Mouse (Mus musculus): ENCODE results near the gene Mkln1. TPM values are rescaled to one million over a fixed set of nuclear protein-coding genes. Genes with fewer than 3 reads are reported as not detected.

The Mkln1 gene
- total RNA-seq (2021): 100 to 1,000 TPM; 109 to 112 TPM
- long read RNA-seq, experiment 1, full-length matches to known transcripts: 75 of 86 reads
- long read RNA-seq, experiment 1, partial matches to known transcripts: 1 of 86 reads
- long read RNA-seq, experiment 1, other reads (novel, unspliced or antisense): 10 of 86 reads
- long read RNA-seq, experiment 2, full-length matches to known transcripts: 67 of 79 reads
- long read RNA-seq, experiment 2, partial matches to known transcripts: 0 of 79 reads
- long read RNA-seq, experiment 2, other reads (novel, unspliced or antisense): 12 of 79 reads

- intact Hi-C loops (cut with DNase I; ENCODE audit: low total_unique reads): loop anchor here (10.0 kb wide), 1 partner anchor 204 kb away; no protein-coding TSS in a partner anchor
- peak; percentile 93 for DNase-seq
Measured at GRCm38 (mm10) chr6:31398431-31399205, at the start of gene Mkln1. Gene Mkln1, plus strand, starts transcription at chr6:31398735.

GRCm38 (mm10) chr6:31356444-31357191 is 41.9 kb upstream of the Mkln1 start:
- peak; percentile 23 for DNase-seq
- intact Hi-C loops (cut with DNase I; ENCODE audit: low total_unique reads): no loop called here

- DNase-seq: peak; percentile 36
- intact Hi-C loops (cut with DNase I; ENCODE audit: low total_unique reads): no loop called here
Measured at GRCm38 (mm10) chr6:31357286-31357685, 41.2 kb upstream of the Mkln1 start.

GRCm38 (mm10) chr6:31362617-31363016 is 35.9 kb upstream of the Mkln1 start:
- intact Hi-C loops (cut with DNase I; ENCODE audit: low total_unique reads): no loop called here
- DNase-seq: no peak

GRCm38 (mm10) chr6:31364399-31364798 is 34.1 kb upstream of the Mkln1 start:
- intact Hi-C loops (cut with DNase I; ENCODE audit: low total_unique reads): no loop called here
- no peak for DNase-seq

GRCm38 (mm10) chr6:31367947-31368346 is 30.6 kb upstream of the Mkln1 start:
- DNase-seq: no peak
- intact Hi-C loops (cut with DNase I; ENCODE audit: low total_unique reads): no loop called here

GRCm38 (mm10) chr6:31368559-31368958 is 30.0 kb upstream of the Mkln1 start:
- intact Hi-C loops (cut with DNase I; ENCODE audit: low total_unique reads): no loop called here

GRCm38 (mm10) chr6:31369875-31370274 is 28.7 kb upstream of the Mkln1 start:
- DNase-seq: peak; percentile 58
- intact Hi-C loops (cut with DNase I; ENCODE audit: low total_unique reads): no loop called here

More at GRCm38 (mm10) chr6:31368559-31368958, 30.0 kb upstream of the Mkln1 start:
- no peak for DNase-seq

GRCm38 (mm10) chr6:31370550-31371061 is 27.9 kb upstream of the Mkln1 start:
- peak; percentile 19 for DNase-seq
- intact Hi-C loops (cut with DNase I; ENCODE audit: low total_unique reads): no loop called here

- intact Hi-C loops (cut with DNase I; ENCODE audit: low total_unique reads): no loop called here
- DNase-seq: peak; percentile 24
Measured at GRCm38 (mm10) chr6:31371140-31371539, 27.4 kb upstream of the Mkln1 start.

- DNase-seq: no peak
- intact Hi-C loops (cut with DNase I; ENCODE audit: low total_unique reads): no loop called here
Measured at GRCm38 (mm10) chr6:31372620-31373019, 25.9 kb upstream of the Mkln1 start.

GRCm38 (mm10) chr6:31373084-31373673 is 25.4 kb upstream of the Mkln1 start:
- intact Hi-C loops (cut with DNase I; ENCODE audit: low total_unique reads): no loop called here
- no peak for DNase-seq

GRCm38 (mm10) chr6:31382989-31383388 is 15.5 kb upstream of the Mkln1 start:
- no peak for DNase-seq
- intact Hi-C loops (cut with DNase I; ENCODE audit: low total_unique reads): no loop called here

GRCm38 (mm10) chr6:31384794-31385193 is 13.7 kb upstream of the Mkln1 start:
- intact Hi-C loops (cut with DNase I; ENCODE audit: low total_unique reads): no loop called here
- DNase-seq: no peak

- intact Hi-C loops (cut with DNase I; ENCODE audit: low total_unique reads): no loop called here
- DNase-seq: no peak
Measured at GRCm38 (mm10) chr6:31385281-31386145, 13.0 kb upstream of the Mkln1 start.

GRCm38 (mm10) chr6:31389716-31390115 is 8.8 kb upstream of the Mkln1 start:
- intact Hi-C loops (cut with DNase I; ENCODE audit: low total_unique reads): loop anchor here (10.0 kb wide), 1 partner anchor 195 kb away; no protein-coding TSS in a partner anchor

GRCm38 (mm10) chr6:31390243-31390981 is 8.1 kb upstream of the Mkln1 start:
- intact Hi-C loops (cut with DNase I; ENCODE audit: low total_unique reads): loop anchor here (10.0 kb wide), 1 partner anchor 196 kb away; no protein-coding TSS in a partner anchor
- DNase-seq: peak; percentile 29

More at GRCm38 (mm10) chr6:31389716-31390115, 8.8 kb upstream of the Mkln1 start:
- no peak for DNase-seq

GRCm38 (mm10) chr6:31392871-31393270 is 5.7 kb upstream of the Mkln1 start:
- no peak for DNase-seq
- intact Hi-C loops (cut with DNase I; ENCODE audit: low total_unique reads): loop anchor here (10.0 kb wide), 1 partner anchor 198 kb away; no protein-coding TSS in a partner anchor
